Mouse (Mus musculus): ENCODE data around the gene Smc1a. TPM values are rescaled to one million over a fixed set of nuclear protein-coding genes. Genes with fewer than 3 reads are reported as not detected.

The Smc1a gene
- polyA plus RNA-seq (2021) = 70.5 TPM

GRCm38 (mm10) chrX:152016151-152017145 lies at the start of gene Smc1a, which contains the start of gene Ribc1:
Smc1a (plus strand) TSS chrX:152016428.
Ribc1 (minus strand) TSS chrX:152016295.
- ChIA-PET CTCF (interaction anchor here (0.7 to 1.4 kb wide), 2 partner anchors 10 to 74 kb away, joined by 3 read pairs; no protein-coding TSS in a partner anchor), POLR2A (no interaction called here)
- in situ Hi-C loops (cut with MboI; ENCODE audit: low pct_unique_long_range_greater_than_20kb) = loop anchor here (5.0 to 25.0 kb wide), 3 partner anchors 74 to 504 kb away; partner anchors contain the start of genes Kantr, Phf8 and Tspyl2
- H3K27me3 ChIP-seq = peaks cover 7% of the 10 kb centered on the region
- ATAC-seq = peak; percentile 89
- peak; percentile 70 for DNase-seq (ENCODE audit: low read depth, low spot score)
- no peak for TF ChIP-seq CTCF (IDR thresholded peaks at IDR 0.05)

- ATAC-seq = no peak
- no peak for TF ChIP-seq CTCF (IDR thresholded peaks at IDR 0.05)
- ChIA-PET POLR2A (no interaction called here), CTCF (no interaction called here)
- in situ Hi-C loops (cut with MboI; ENCODE audit: low pct_unique_long_range_greater_than_20kb) = no loop called here
- no peak for DNase-seq (ENCODE audit: low read depth, low spot score)
- peaks cover 28% of the 10 kb centered on the region for H3K27me3 ChIP-seq
These were observed 17.1 kb upstream of the Smc1a start for GRCm38 (mm10) chrX:151999006-151999710.

- in situ Hi-C loops (cut with MboI; ENCODE audit: low pct_unique_long_range_greater_than_20kb) = loop anchor here (25.0 kb wide), 2 partner anchors 336 to 489 kb away; partner anchors contain the start of genes Kantr, Phf8 and Tspyl2
- H3K27me3 ChIP-seq = peaks cover 14% of the 10 kb centered on the region
- DNase-seq (ENCODE audit: low read depth, low spot score) (no peak), ATAC-seq (no peak)
- POLR2A ChIA-PET = no interaction called here
- CTCF ChIA-PET = no interaction called here
- no peak for TF ChIP-seq CTCF (IDR thresholded peaks at IDR 0.05)
These were observed 15.0 kb upstream of the Smc1a start for GRCm38 (mm10) chrX:152001182-152001684.

GRCm38 (mm10) chrX:152001737-152002710 lies 14.2 kb upstream of the Smc1a start, which contains the start of gene Hsd17b10:
Hsd17b10 (plus strand) TSS chrX:152001845.
- peaks cover 17% of the 10 kb centered on the region for H3K27me3 ChIP-seq
- CTCF ChIA-PET = interaction anchor here (0.8 kb wide), 1 partner anchor 12 kb away, joined by 4 read pairs; no protein-coding TSS in a partner anchor
- POLR2A ChIA-PET = no interaction called here
- TF ChIP-seq CTCF (IDR thresholded peaks at IDR 0.05) = no peak
- in situ Hi-C loops (cut with MboI; ENCODE audit: low pct_unique_long_range_greater_than_20kb) = loop anchor here (25.0 kb wide), 2 partner anchors 335 to 490 kb away; partner anchors contain the start of genes Kantr, Phf8 and Tspyl2
- DNase-seq (ENCODE audit: low read depth, low spot score) (no peak), ATAC-seq (peak; percentile 96)

- ChIA-PET CTCF (interaction anchor here (0.8 kb wide), 1 partner anchor 11 kb away, joined by 4 read pairs; no protein-coding TSS in a partner anchor), POLR2A (no interaction called here)
- no peak for ATAC-seq
- DNase-seq (ENCODE audit: low read depth, low spot score) = no peak
- in situ Hi-C loops (cut with MboI; ENCODE audit: low pct_unique_long_range_greater_than_20kb) = loop anchor here (25.0 kb wide), 2 partner anchors 334 to 491 kb away; partner anchors contain the start of genes Kantr, Phf8 and Tspyl2
- no peak for TF ChIP-seq CTCF (IDR thresholded peaks at IDR 0.05)
- H3K27me3 ChIP-seq = peaks cover 17% of the 10 kb centered on the region
These were observed 13.4 kb upstream of the Smc1a start for GRCm38 (mm10) chrX:152002865-152003264.

GRCm38 (mm10) chrX:152007863-152008262 lies 8.4 kb upstream of the Smc1a start:
- peaks cover 15% of the 10 kb centered on the region for H3K27me3 ChIP-seq
- POLR2A ChIA-PET = interaction anchor here (0.6 kb wide), 1 partner anchor 242 kb away, joined by 5 read pairs; no protein-coding TSS in a partner anchor
- in situ Hi-C loops (cut with MboI; ENCODE audit: low pct_unique_long_range_greater_than_20kb) = loop anchor here (25.0 kb wide), 2 partner anchors 329 to 496 kb away; partner anchors contain the start of genes Kantr, Phf8 and Tspyl2
- TF ChIP-seq CTCF (IDR thresholded peaks at IDR 0.05) = no peak
- ATAC-seq (no peak), DNase-seq (ENCODE audit: low read depth, low spot score) (no peak)
- CTCF ChIA-PET = no interaction called here

GRCm38 (mm10) chrX:152015752-152016150 lies 477 bp upstream of the Smc1a start:
- CTCF ChIA-PET = interaction anchor here (0.7 kb wide), 1 partner anchor 73 kb away, joined by 3 read pairs; no protein-coding TSS in a partner anchor
- H3K27me3 ChIP-seq = peaks cover 7% of the 10 kb centered on the region
- ATAC-seq = peak; percentile 22
- POLR2A ChIA-PET = no interaction called here
- in situ Hi-C loops (cut with MboI; ENCODE audit: low pct_unique_long_range_greater_than_20kb) = loop anchor here (5.0 to 25.0 kb wide), 3 partner anchors 73 to 503 kb away; partner anchors contain the start of genes Kantr, Phf8 and Tspyl2
- TF ChIP-seq CTCF (IDR thresholded peaks at IDR 0.05) = no peak
- no peak for DNase-seq (ENCODE audit: low read depth, low spot score)

GRCm38 (mm10) chrX:152017186-152017585 lies 958 bp downstream of the Smc1a start:
- DNase-seq (ENCODE audit: low read depth, low spot score) (no peak), ATAC-seq (no peak)
- POLR2A ChIA-PET = no interaction called here
- in situ Hi-C loops (cut with MboI; ENCODE audit: low pct_unique_long_range_greater_than_20kb) = loop anchor here (5.0 to 25.0 kb wide), 3 partner anchors 75 to 505 kb away; partner anchors contain the start of genes Kantr, Phf8 and Tspyl2
- peaks cover 9% of the 10 kb centered on the region for H3K27me3 ChIP-seq
- CTCF ChIA-PET = interaction anchor here (0.9 to 1.4 kb wide), 2 partner anchors 10 to 70 kb away, joined by 3 read pairs; no protein-coding TSS in a partner anchor
- TF ChIP-seq CTCF (IDR thresholded peaks at IDR 0.05) = no peak
